Mouse (Mus musculus): ENCODE measurements at regions not wholly inside any gene's neighbourhood (a gene's known extent, or its start where the extent isn't known, plus 50 kb on each side); places are given as distances from the start of the nearest gene placed in this dataset.

- TF ChIP-seq CTCF (IDR thresholded peaks at IDR 0.05; ENCODE audit: control insufficient read depth, insufficient read depth, insufficient read length): no peak
- no peak for TF ChIP-seq MYOD1 (IDR thresholded peaks at IDR 0.05; ENCODE audit: control insufficient read depth, insufficient read length, low read depth)
- no peak for TF ChIP-seq MAX (IDR thresholded peaks at IDR 0.05)
- no peak for TF ChIP-seq CEBPB (IDR thresholded peaks at IDR 0.05; ENCODE audit: low read depth)
- TF ChIP-seq MYOG (IDR thresholded peaks at IDR 0.05; ENCODE audit: control insufficient read depth, extremely low read depth, insufficient read length): no peak
Measured at GRCm38 (mm10) chr10:125764402-125765102, 201.4 kb upstream of the Lrig3 start.

Measured in C2C12 (cell line).